Mouse (Mus musculus) myocyte (in vitro differentiated cells): ENCODE measurements around the gene Timm50.

Experiments used
- E2F4 ChIP-seq: IDR thresholded peaks from one replicate; pipeline ENCODE4 v1.6.1; 2011; ENCODE audit warnings: mild to moderate bottlenecking, control low read depth, moderate library complexity; ENCODE audit not compliant: insufficient read depth
- MYOG ChIP-seq, 3 experiments: IDR thresholded peaks; one replicate each; pipeline ENCODE4 v1.6.1; 2011; ENCODE audit warnings: control low read depth in 2 of 3, low read depth in 2 of 3, mild to moderate bottlenecking in 2 of 3; ENCODE audit not compliant: insufficient read length in 2 of 3, control insufficient read depth in 1 of 3, insufficient read depth in 1 of 3
- POLR2A ChIP-seq: IDR thresholded peaks from one replicate; pipeline ENCODE4 v1.6.1; 2011; ENCODE audit warnings: low read depth, mild to moderate bottlenecking, control low read depth, moderate library complexity; ENCODE audit not compliant: insufficient read length
- POLR2AphosphoS2 ChIP-seq: IDR thresholded peaks from one replicate; pipeline ENCODE4 v1.6.1; 2011; ENCODE audit warnings: low read depth, control low read depth; ENCODE audit not compliant: insufficient read length
- TCF12 ChIP-seq: IDR thresholded peaks from one replicate; pipeline ENCODE4 v1.6.1; 2011; ENCODE audit warnings: mild to moderate bottlenecking, control low read depth; ENCODE audit not compliant: poor library complexity, insufficient read depth, severe bottlenecking
- TCF3 ChIP-seq: IDR thresholded peaks from one replicate; pipeline ENCODE4 v1.6.1; 2011; ENCODE audit warnings: low read depth, control low read depth; ENCODE audit not compliant: insufficient read length
- USF1 ChIP-seq: IDR thresholded peaks from one replicate; pipeline ENCODE4 v1.6.1; 2011; ENCODE audit warnings: low read depth, mild to moderate bottlenecking, control low read depth, moderate library complexity

GRCm38 (mm10) chr7:28263786-28264185 lies 48.1 kb downstream of the Timm50 start:
- TF ChIP-seq POLR2A (no peak), E2F4 (no peak), MYOG (IDR thresholded peaks at IDR 0.05; ENCODE audit: control insufficient read depth in 1 of 3, insufficient read depth in 1 of 3, insufficient read length in 2 of 3, low read depth in 2 of 3) (no peak), POLR2AphosphoS2 (no peak), USF1 (no peak), TCF12 (no peak), TCF3 (no peak)
